Mouse (Mus musculus) Muller cell, postnatal 12 days (primary cell): ENCODE data around the gene Map10.
A peak's percentile ranks its signal among the peaks of the same experiment; 100 is the strongest.

Experiments used
- DNase-seq: peaks from one replicate; pipeline ENCODE4 v3.0.0-alpha.2; 2015; ENCODE audit errors: inconsistent ontology term

Map10 gene

GRCm38 (mm10) chr8:125716211-125716610 is 46.6 kb downstream of the Map10 start:
- peak; percentile 48 for DNase-seq

GRCm38 (mm10) chr8:125716613-125717012 is 47.0 kb downstream of the Map10 start:
- no peak for DNase-seq

GRCm38 (mm10) chr8:125718914-125719313 is 49.3 kb downstream of the Map10 start:
- DNase-seq = no peak

GRCm38 (mm10) chr8:125722675-125723074 is 53.1 kb downstream of the Map10 start:
- no peak for DNase-seq
